Mouse (Mus musculus): ENCODE data around the gene Psmf1. TPM values are rescaled to one million over a fixed set of nuclear protein-coding genes. Genes with fewer than 3 reads are reported as not detected.

The Psmf1 gene
- 57.7 and 61.1 TPM in 2 replicates for polyA plus RNA-seq (2015; fragmentation: Nextera tagmentation; extraction: Ambion mirVana)

DNA sequence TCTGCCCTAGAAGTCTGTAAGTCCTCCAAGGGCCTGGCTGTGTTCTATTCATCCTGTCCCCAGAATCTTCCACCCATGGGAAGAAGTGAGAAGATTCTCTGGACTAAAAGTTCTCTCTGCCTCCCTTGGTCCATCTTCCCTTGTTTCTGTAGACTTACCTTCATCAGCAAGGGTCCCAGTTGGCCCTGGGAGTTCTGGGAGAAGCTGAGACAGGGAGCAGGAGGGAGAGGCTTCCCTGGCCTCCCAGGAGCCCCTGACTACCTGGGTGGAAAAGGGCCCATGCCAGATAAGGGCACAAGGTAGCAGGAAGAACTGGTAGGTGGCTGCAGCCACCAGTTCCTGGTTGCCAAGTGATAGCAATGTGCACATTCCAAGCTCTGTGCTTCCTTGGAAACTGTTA is at the start of gene Psmf1:
TSS of gene Psmf1 (minus strand) at position 342 of the 400 bp plus-strand sequence.
- H3K27ac ChIP-seq (replicated peaks): no peak within 1 kb of the TSS
- H3K4me1 ChIP-seq (replicated peaks): peaks cover 31% of the 10 kb centered on the region
- H3K9me3 ChIP-seq: no peaks in the 10 kb centered on the region
- no peaks in the 10 kb centered on the region for H3K36me3 ChIP-seq
- H3K4me2 ChIP-seq: no peak within 1 kb of the TSS
- ATAC-seq (ENCODE audit: low FRiP score, low read depth): no peak
- H3K4me3 ChIP-seq: no peak within 1 kb of the TSS
- H3K27me3 ChIP-seq: no peaks in the 10 kb centered on the region
- no peak within 1 kb of the TSS for H3K9ac ChIP-seq

DNA sequence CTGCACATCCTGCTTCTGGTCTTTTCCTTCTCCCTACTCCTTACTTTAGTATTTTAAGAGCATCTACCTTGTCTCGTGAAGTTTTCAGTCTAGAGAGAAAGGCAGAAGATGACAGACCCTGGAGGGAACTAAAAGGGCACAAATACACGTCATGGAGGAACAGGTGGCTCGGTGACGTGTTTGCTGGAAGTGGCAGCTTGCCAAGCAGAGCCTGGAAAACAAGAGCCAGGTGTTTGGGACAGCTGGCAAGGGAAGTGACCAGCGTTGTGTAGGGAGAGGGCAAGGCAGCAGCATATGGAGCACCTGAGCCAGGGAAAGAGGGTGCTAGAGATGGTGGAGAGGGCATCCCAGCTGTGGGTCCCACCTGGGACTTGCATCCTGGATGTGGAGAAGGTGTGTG is 47.2 kb upstream of the Psmf1 start:
- no peak overlapping the region for H3K9ac ChIP-seq
- no peaks in the 10 kb centered on the region for H3K27me3 ChIP-seq
- H3K9me3 ChIP-seq: no peaks in the 10 kb centered on the region
- no peak overlapping the region for H3K4me2 ChIP-seq
- no peaks in the 10 kb centered on the region for H3K36me3 ChIP-seq
- no peak overlapping the region for H3K4me3 ChIP-seq
- H3K27ac ChIP-seq (replicated peaks): no peak overlapping the region
- WGBS: 64% methylated on average over 5 of the region's 5 CpGs
- ATAC-seq (ENCODE audit: low FRiP score, low read depth): no peak
- H3K4me1 ChIP-seq (replicated peaks): no peaks in the 10 kb centered on the region

DNA sequence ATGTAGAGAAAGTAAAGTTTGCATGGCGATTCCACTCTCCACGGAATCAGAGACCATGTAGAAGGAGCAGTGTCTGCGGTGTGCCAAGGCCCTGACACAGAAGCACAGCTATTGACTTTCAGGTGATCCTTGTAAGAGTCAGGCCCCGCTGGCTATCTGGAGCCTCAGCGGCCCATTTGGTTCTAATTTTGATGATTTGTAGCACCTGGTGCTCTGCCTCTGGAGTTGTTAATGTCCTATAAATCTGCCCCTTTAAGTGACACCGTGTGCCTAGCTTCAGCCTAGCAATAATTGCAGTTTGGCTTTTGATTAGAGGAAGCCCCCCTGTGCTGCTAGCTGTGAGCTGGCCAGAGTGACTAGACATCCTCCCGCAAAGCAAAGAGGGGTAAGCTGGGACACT is 46.2 kb upstream of the Psmf1 start:
- no peaks in the 10 kb centered on the region for H3K36me3 ChIP-seq
- ATAC-seq (ENCODE audit: low FRiP score, low read depth): no peak
- WGBS: 73% methylated on average over 7 of the region's 7 CpGs
- no peak overlapping the region for H3K4me3 ChIP-seq
- no peak overlapping the region for H3K27ac ChIP-seq (replicated peaks)
- H3K9ac ChIP-seq: no peak overlapping the region
- H3K9me3 ChIP-seq: no peaks in the 10 kb centered on the region
- H3K27me3 ChIP-seq: no peaks in the 10 kb centered on the region
- H3K4me1 ChIP-seq (replicated peaks): no peaks in the 10 kb centered on the region
- no peak overlapping the region for H3K4me2 ChIP-seq

DNA sequence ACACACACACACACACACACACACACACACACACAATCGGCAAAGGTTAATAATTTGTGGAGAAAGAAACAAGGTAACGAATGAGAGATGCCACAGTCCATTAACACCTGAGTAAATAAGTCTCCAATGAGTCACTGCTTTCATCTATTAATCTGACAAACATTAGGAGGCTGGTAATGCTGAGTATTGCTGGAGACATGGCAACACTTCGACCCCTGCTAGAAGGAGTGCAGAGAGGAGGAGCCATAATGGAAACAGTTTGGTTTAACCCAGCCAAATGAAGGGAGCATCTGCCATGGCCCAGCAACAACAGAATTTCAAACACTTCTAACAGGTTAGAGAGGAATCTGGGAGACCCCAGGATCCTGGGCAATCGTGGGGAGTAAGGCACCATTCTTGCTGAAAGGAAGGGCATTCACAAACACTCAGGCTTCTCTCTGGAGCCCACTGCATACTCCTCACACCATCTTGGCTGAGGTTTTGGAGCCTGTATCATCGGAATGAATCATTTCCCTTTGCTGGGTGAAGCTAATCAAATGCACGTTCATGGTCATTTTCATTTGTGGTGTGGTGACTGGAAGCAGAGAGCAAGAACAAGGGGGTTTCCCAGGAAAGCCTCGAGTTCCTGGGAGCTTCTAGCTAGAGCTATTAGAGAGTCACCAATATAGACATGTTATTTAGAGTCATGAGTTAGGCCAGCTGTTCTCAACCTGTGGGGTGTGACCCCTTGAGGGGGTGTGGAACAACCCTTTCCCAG is 44.4 kb upstream of the Psmf1 start:
- Histone ChIP-seq H3K27me3 (no peaks in the 10 kb centered on the region), H3K4me1 (replicated peaks) (no peaks in the 10 kb centered on the region), H3K9me3 (no peaks in the 10 kb centered on the region), H3K36me3 (no peaks in the 10 kb centered on the region), H3K9ac (no peak overlapping the region), H3K27ac (replicated peaks) (no peak overlapping the region), H3K4me3 (no peak overlapping the region), H3K4me2 (no peak overlapping the region)
- no peak for ATAC-seq (ENCODE audit: low FRiP score, low read depth)
- WGBS: 80% methylated on average over 7 of the region's 7 CpGs

DNA sequence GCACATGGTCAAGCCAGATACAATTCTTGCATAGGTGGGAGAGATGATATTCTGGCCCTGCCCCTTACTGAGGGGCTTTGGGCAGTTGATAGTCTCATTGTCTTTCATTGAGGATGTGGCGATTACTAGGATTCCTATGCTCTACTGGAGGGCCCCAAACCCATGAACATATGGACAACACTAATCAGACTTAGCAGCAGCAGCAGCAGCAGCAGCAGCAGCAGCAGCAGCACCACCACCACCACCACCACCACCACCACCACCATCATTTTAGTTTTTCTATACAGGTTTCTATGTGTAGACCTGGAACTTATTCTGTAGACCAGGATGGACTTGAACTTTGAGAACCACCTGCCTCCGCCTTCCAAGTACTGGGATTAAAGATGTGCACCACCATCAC is 39.5 kb upstream of the Psmf1 start:
- no peaks in the 10 kb centered on the region for H3K9me3 ChIP-seq
- H3K4me1 ChIP-seq (replicated peaks): no peaks in the 10 kb centered on the region
- no peak overlapping the region for H3K27ac ChIP-seq (replicated peaks)
- H3K27me3 ChIP-seq: no peaks in the 10 kb centered on the region
- WGBS: 96% methylated on average over 2 of the region's 2 CpGs
- no peak overlapping the region for H3K4me2 ChIP-seq
- no peak overlapping the region for H3K9ac ChIP-seq
- ATAC-seq (ENCODE audit: low FRiP score, low read depth): no peak
- H3K4me3 ChIP-seq: no peak overlapping the region
- no peaks in the 10 kb centered on the region for H3K36me3 ChIP-seq

DNA sequence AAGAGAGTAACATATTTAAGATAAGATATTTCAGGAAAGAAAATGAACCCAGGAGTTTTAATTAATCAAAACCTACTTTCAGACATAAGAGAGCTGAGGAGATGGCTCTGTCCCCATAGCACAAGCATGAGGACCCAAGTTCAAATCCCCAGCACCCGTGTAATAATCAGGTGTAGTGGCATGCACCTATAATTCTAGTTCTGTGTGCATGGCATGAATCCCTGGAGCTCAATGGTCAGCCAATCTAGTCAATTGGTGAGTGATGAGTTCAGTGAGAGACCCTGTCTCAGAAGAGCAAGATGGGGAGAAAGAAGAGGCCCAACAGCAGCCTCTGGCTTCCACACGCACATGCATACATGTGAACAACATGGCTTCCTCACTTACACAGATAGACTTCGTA is 33.4 kb upstream of the Psmf1 start:
- H3K27me3 ChIP-seq: no peaks in the 10 kb centered on the region
- H3K4me2 ChIP-seq: no peak overlapping the region
- H3K4me1 ChIP-seq (replicated peaks): no peaks in the 10 kb centered on the region
- no peaks in the 10 kb centered on the region for H3K36me3 ChIP-seq
- no peak overlapping the region for H3K9ac ChIP-seq
- no peak for ATAC-seq (ENCODE audit: low FRiP score, low read depth)
- no peaks in the 10 kb centered on the region for H3K9me3 ChIP-seq
- WGBS: 93% methylated on average over 3 of the region's 3 CpGs
- H3K27ac ChIP-seq (replicated peaks): no peak overlapping the region
- H3K4me3 ChIP-seq: no peak overlapping the region

DNA sequence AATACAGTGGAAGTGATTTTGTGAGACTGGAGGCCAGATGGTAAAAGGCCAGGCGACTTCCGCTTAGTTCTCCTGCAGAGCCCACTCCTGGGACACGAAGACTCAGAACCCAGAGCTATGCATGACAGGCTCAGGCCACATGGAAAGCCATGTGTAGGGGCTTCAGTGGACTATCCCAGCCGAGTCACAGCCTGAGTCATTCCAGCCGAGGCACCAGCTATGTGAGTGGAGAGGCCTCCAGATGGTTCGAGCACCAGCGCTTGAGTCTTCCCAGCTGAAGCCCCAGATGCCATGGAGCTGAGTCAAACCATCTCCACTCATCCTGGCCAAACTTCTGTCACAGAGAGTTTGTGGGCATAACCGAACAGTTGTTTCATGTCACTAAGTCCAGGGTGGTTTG is 29.5 kb upstream of the Psmf1 start:
- Histone ChIP-seq H3K4me2 (no peak overlapping the region), H3K9me3 (no peaks in the 10 kb centered on the region), H3K9ac (no peak overlapping the region), H3K27ac (replicated peaks) (no peak overlapping the region), H3K4me1 (replicated peaks) (no peaks in the 10 kb centered on the region), H3K27me3 (no peaks in the 10 kb centered on the region), H3K36me3 (no peaks in the 10 kb centered on the region), H3K4me3 (no peak overlapping the region)
- ATAC-seq (ENCODE audit: low FRiP score, low read depth): no peak
- WGBS: 92% methylated on average over 8 of the region's 8 CpGs

DNA sequence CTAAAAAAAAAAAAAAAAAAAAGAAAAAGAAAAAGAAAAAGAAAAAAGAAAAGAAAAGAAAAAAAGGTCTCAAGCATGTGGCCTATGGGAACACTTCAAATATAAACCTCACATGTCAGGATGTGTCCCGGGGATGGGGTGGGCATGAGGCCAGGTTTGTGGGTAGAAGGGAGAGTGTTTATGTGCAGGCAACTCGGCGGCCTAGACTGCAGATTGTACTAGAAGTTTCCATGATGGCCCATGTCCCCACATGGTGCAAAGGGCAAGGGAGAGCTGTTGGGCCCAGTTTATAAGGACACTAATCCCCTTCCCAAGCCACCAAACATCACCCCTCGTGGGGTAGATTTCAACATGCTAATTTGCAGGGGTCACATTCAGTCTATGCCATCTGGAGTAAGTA is 28.2 kb upstream of the Psmf1 start:
- H3K4me2 ChIP-seq: no peak overlapping the region
- no peaks in the 10 kb centered on the region for H3K27me3 ChIP-seq
- H3K4me1 ChIP-seq (replicated peaks): no peaks in the 10 kb centered on the region
- WGBS: 80% methylated on average over 4 of the region's 4 CpGs
- H3K9me3 ChIP-seq: no peaks in the 10 kb centered on the region
- ATAC-seq (ENCODE audit: low FRiP score, low read depth): no peak
- no peak overlapping the region for H3K27ac ChIP-seq (replicated peaks)
- H3K36me3 ChIP-seq: no peaks in the 10 kb centered on the region
- H3K9ac ChIP-seq: no peak overlapping the region
- H3K4me3 ChIP-seq: no peak overlapping the region

DNA sequence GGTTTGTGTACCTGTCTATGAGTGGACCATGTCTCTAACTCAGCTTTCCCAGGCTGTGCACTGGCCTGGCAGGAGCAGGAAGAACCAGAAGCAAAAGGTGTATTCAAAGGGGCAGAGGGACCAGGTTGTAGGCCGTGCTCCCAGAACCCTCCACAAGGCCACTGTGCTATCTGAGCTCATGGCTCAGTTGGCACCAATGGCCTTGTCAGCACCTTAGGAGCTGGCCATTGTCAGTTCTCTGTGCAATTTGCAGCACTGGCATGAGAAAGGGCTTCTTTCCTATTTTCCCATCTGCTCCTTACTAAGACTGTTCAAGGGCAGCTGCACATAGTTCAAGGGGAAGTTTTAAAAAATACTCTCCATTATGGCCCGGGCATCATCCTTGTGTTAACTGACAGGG is 20.6 kb upstream of the Psmf1 start:
- Histone ChIP-seq H3K27me3 (no peaks in the 10 kb centered on the region), H3K9ac (no peak overlapping the region), H3K4me1 (replicated peaks) (no peaks in the 10 kb centered on the region), H3K36me3 (no peaks in the 10 kb centered on the region), H3K4me2 (no peak overlapping the region), H3K9me3 (no peaks in the 10 kb centered on the region), H3K27ac (replicated peaks) (no peak overlapping the region), H3K4me3 (no peak overlapping the region)
- 92% methylated on average over 2 of the region's 2 CpGs for WGBS
- no peak for ATAC-seq (ENCODE audit: low FRiP score, low read depth)

DNA sequence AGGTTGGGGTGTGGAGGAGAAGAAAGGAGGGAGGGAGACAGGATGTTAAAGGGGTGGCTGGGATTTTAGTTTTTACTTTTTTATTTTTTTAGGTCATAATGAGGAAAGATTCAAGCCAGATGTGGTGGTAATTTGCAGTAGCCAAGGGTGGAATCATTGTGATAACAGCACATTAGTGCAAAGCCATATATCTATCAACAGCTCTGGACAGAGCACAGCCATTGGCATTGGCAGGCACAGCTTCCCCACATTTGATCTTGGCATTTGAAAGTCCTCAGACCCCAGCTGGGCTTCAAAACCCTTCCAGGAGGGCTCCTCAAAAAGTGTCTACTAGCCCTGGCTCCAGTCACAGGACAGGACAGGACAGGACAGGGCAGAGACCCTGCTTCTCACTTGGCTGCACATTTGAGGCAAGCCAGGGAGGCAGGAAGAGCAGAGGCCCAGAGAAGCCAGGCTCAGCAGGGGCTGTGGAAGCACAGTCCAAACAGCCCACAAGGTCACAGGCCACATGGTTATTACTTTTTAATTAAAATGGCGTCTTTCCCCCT is 14.9 kb upstream of the Psmf1 start:
- H3K9me3 ChIP-seq: no peaks in the 10 kb centered on the region
- no peak overlapping the region for H3K4me3 ChIP-seq
- H3K27ac ChIP-seq (replicated peaks): no peak overlapping the region
- no peak overlapping the region for H3K4me2 ChIP-seq
- 56% methylated on average over 1 of the region's 1 CpGs for WGBS
- H3K36me3 ChIP-seq: no peaks in the 10 kb centered on the region
- ATAC-seq (ENCODE audit: low FRiP score, low read depth): no peak
- no peaks in the 10 kb centered on the region for H3K4me1 ChIP-seq (replicated peaks)
- H3K9ac ChIP-seq: no peak overlapping the region
- H3K27me3 ChIP-seq: no peaks in the 10 kb centered on the region

DNA sequence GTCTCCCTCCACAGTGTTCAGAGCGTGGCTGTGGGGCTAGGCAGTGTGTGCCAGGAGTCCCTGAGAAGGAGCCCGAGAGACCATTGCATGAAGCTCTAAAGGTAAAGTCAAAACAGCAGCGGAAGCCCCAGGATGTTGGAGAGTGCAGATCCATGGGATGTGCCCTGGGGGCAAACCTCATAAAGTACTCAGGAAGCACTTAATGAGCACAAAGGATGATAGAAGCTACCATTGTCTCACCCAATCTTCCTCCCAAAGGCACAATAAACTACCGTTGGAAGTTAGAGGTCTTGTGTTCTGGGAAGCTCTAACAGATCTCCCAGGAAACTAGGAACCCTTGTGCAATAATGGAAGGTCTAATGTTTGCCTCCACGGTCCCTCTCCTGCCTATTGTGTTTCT is 13.5 kb upstream of the Psmf1 start:
- WGBS: 76% methylated on average over 5 of the region's 5 CpGs
- no peak overlapping the region for H3K4me3 ChIP-seq
- H3K27ac ChIP-seq (replicated peaks): no peak overlapping the region
- H3K4me2 ChIP-seq: no peak overlapping the region
- H3K36me3 ChIP-seq: no peaks in the 10 kb centered on the region
- no peak overlapping the region for H3K9ac ChIP-seq
- no peaks in the 10 kb centered on the region for H3K4me1 ChIP-seq (replicated peaks)
- ATAC-seq (ENCODE audit: low FRiP score, low read depth): no peak
- H3K9me3 ChIP-seq: no peaks in the 10 kb centered on the region
- no peaks in the 10 kb centered on the region for H3K27me3 ChIP-seq

DNA sequence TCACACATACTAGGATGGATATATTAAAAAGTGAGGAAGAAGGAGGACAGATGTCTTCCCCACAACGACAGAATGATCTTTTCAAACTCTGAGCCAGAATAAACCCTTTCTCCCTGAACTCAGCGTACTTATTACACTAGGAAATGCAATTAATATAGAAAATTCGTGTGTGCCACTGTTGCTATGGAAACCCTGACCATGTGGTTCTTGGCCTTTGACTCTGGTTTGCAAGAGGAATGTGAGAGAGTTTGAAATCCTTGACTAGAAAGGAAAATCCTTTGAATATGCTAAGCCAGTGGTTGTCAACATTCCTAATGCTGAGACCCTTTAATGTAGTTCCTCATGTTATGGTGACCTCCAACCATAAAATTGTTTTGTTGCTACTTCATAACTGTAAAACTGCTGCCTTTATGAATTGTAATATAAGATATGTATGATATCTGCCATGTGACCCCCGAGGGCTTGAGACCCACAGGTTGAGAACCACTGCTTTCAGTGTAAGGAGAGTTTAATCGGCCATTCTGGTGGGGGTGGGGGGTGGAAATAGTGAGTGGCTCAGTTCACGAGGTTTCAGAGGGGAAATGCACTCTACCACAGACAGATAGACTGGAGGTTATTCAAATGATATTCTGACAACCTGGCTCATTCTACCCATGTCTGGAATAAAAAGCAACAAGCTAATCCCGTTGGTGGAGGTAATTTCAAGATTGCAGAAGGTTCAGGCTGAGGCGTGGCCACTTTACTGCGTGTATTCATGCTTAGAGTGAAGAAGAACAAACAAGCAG is 12.5 kb upstream of the Psmf1 start:
- 60% methylated on average over 9 of the region's 9 CpGs for WGBS
- no peak overlapping the region for H3K9ac ChIP-seq
- no peaks in the 10 kb centered on the region for H3K27me3 ChIP-seq
- no peaks in the 10 kb centered on the region for H3K4me1 ChIP-seq (replicated peaks)
- no peak overlapping the region for H3K4me2 ChIP-seq
- H3K36me3 ChIP-seq: no peaks in the 10 kb centered on the region
- no peak overlapping the region for H3K27ac ChIP-seq (replicated peaks)
- H3K4me3 ChIP-seq: no peak overlapping the region
- ATAC-seq (ENCODE audit: low FRiP score, low read depth): no peak
- H3K9me3 ChIP-seq: no peaks in the 10 kb centered on the region
